Mouse (Mus musculus) kidney, postnatal 25 days (tissue): ENCODE results near the gene Cd180.
"Not testable (repeated sequence)": the region's sequence is repeated elsewhere in the genome, so short reads cannot be mapped to it uniquely, and the experiment has no call there.

Source experiments
- DNase-seq, 2 experiments: peaks; one replicate each; pipeline ENCODE4 v3.0.0; 2021; ENCODE audit warnings: mixed read lengths in 2 of 2

Gene Cd180

GRCm38 (mm10) chr13:102678482-102678881, 14.9 kb upstream of the Cd180 start:
- peak; percentile 70 to 92 for DNase-seq

- DNase-seq = no peak
Measured at GRCm38 (mm10) chr13:102684890-102685289, 8.5 kb upstream of the Cd180 start.

GRCm38 (mm10) chr13:102688121-102688520, 5.2 kb upstream of the Cd180 start:
- DNase-seq = no peak

- DNase-seq = no peak
Measured at GRCm38 (mm10) chr13:102689201-102690090, 3.9 kb upstream of the Cd180 start.

GRCm38 (mm10) chr13:102690184-102690583, 3.2 kb upstream of the Cd180 start:
- no peak for DNase-seq

- DNase-seq = no peak
Measured at GRCm38 (mm10) chr13:102691408-102692150, 1.8 kb upstream of the Cd180 start.

GRCm38 (mm10) chr13:102694154-102694553, 796 bp downstream of the Cd180 start:
- DNase-seq = no peak

GRCm38 (mm10) chr13:102695121-102695905, 2.0 kb downstream of the Cd180 start:
- no peak for DNase-seq

GRCm38 (mm10) chr13:102698335-102698734, 5.0 kb downstream of the Cd180 start:
- no peak for DNase-seq

- DNase-seq = peak; percentile 82 to 89
Measured at GRCm38 (mm10) chr13:102698751-102699323, 5.5 kb downstream of the Cd180 start.

GRCm38 (mm10) chr13:102700176-102700575, 6.8 kb downstream of the Cd180 start:
- DNase-seq = no peak

GRCm38 (mm10) chr13:102700744-102701143, 7.4 kb downstream of the Cd180 start:
- no peak for DNase-seq

GRCm38 (mm10) chr13:102716973-102717372, 23.6 kb downstream of the Cd180 start:
- no peak for DNase-seq

- no peak for DNase-seq
Measured at GRCm38 (mm10) chr13:102725416-102725815, 32.1 kb downstream of the Cd180 start.

GRCm38 (mm10) chr13:102725906-102726305, 32.5 kb downstream of the Cd180 start:
- no peak for DNase-seq

- peak in 1 of 2 experiments; percentile 65 for DNase-seq
Measured at GRCm38 (mm10) chr13:102726876-102727275, 33.5 kb downstream of the Cd180 start.

GRCm38 (mm10) chr13:102728035-102728434, 34.7 kb downstream of the Cd180 start:
- DNase-seq = no peak

GRCm38 (mm10) chr13:102728951-102729350, 35.6 kb downstream of the Cd180 start:
- not testable (repeated sequence) for DNase-seq

GRCm38 (mm10) chr13:102733063-102733462, 39.7 kb downstream of the Cd180 start:
- DNase-seq = no peak

GRCm38 (mm10) chr13:102737811-102738210, 44.5 kb downstream of the Cd180 start:
- DNase-seq = no peak

- DNase-seq = no peak
Measured at GRCm38 (mm10) chr13:102739720-102740535, 46.6 kb downstream of the Cd180 start.
